Mouse (Mus musculus): ENCODE measurements around the gene Alox12b. TPM values are rescaled to one million over a fixed set of nuclear protein-coding genes. Genes with fewer than 3 reads are reported as not detected.

The Alox12b gene
- not detected in 4 replicates for total RNA-seq (2023; ENCODE audit: inconsistent age)

DNA sequence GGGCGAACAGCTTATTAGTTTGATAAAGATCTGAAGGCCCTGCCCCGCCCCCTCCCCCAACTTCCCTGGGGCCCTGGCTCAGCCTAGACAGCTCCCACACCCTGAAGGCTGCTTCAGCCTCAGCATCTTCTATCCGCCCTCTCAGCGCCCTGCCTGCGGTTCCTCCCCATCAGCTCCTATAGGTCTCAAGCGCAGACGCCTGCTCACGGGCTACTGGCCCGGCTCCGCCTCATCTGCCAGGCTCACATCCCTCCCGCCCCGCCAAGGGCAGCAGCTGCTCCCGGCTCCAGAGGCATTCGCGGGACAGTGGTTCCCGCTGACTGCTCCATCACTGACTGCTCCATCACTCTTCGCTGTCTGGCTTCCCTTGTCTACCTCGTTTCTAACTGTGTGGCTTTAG is at the start of gene Alox12b:
Gene Alox12b, plus strand, starts transcription at position 190 of the 400 bp plus-strand sequence.

DNA sequence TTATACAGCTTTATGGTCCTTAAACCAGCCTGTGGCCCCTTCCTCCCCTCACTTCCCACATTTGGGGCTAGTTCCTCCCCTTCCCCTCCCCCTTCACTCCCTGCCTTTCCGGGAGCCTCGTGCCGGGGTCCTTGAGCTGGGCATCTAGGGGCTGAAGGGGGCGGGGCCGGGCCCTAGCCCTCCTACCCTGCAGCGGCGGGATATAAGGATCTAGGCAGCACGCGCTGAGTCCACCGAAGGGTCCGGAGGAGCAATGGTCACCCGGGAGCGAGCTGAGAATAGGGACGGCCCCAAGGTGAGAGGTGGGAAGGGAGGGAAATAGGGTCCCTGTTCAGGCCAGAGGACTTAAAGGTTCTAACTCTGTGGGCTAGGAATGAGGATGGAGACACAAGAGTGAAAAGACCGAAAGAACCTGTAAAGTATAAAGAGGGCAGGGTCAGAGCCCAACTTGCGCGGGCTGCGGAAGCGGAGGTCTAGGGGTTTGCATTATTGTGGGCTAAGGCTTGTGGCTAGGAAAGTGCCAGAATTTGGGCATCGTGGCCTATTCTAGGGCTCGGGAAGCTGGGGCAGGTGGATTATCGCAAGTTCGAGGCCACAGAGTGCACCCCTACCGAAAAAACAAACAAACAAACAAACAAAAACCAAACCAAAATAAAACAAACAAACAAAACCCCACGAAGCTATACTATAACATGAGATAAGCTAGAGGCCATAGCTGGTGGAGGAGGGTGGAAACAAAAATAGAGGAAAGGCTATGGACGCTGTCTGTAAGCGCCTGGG is 36.4 kb upstream of the Alox12b start, which contains the start of gene Hes7:
Gene Hes7, plus strand, starts transcription at position 184 of the 780 bp plus-strand sequence.

DNA sequence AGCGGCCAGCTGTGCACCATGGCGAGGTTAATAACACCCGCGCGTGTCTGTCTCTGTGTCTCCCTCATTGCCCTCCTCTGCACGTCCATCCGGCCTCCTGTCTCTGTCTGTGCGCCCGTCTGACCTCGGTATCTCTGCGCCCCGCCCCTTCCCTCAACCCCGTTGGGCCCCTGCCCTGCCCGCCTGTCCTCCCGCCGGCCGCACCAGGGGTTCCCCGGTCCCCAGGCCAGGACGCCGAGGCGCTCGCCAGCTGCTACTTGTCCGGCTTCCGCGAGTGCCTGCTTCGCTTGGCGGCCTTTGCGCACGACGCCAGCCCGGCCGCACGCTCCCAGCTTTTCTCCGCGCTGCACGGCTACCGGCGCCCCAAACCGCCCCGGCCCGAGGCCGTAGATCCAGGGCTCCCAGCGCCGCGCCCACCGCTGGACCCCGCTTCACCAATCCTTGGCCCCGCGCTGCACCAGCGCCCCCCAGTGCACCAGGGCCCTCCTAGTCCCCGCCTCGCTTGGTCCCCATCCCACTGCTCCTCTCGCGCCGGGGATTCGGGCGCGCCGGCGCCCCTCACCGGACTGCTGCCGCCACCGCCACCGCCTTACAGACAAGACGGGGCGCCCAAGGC is 34.3 kb upstream of the Alox12b start, which contains the start of gene 9130213A22Rik:
Gene 9130213A22Rik, minus strand, starts transcription at position 254 of the 616 bp plus-strand sequence.

DNA sequence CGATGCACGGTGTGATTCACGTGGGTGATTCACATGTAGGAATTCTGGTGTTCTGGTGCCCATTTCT is 31.1 kb upstream of the Alox12b start, which contains the start of gene Aloxe3:
Gene Aloxe3, plus strand, starts transcription at position 45 of the 67 bp plus-strand sequence.

DNA sequence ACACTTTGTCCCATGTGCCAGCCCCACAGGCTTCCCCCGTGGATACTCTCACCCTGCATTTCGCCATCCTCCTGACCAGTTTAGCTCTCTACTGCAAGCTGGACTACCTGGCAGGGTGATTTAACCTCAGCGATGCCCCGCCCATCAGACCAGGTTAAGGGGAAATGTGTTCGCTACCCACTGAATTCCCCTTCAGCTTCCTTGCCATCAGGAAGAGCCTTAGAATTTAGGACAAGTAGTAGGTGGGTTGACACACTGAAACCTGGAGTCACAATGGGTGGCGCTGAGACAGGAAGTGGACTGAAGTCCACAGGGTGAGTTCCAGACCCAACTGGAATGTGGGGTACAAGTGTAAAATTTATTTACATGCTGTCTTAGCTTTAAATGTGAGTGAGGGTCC is 41.0 kb downstream of the Alox12b start, which contains the start of gene Alox8:
Gene Alox8, minus strand, starts transcription at position 101 of the 400 bp plus-strand sequence.

Other genes with a start within 250 kb of the Alox12b start
- not detected in 4 replicates for gene Odf4, start 229.9 kb upstream of the Alox12b start, total RNA-seq (2023; ENCODE audit: inconsistent age)
- gene Arhgef15, start 199.5 kb upstream of the Alox12b start, total RNA-seq (2023; ENCODE audit: inconsistent age) = 0.24 TPM in 1 of 4 replicates, not detected in the others
- 2.7 to 3.4 TPM (median 3.0 TPM) in 4 replicates for gene Slc25a35, start 188.9 kb upstream of the Alox12b start, total RNA-seq (2023; ENCODE audit: inconsistent age)
- gene Rangrf, start 181.8 kb upstream of the Alox12b start, total RNA-seq (2023; ENCODE audit: inconsistent age) = 4.7 to 8.4 TPM (median 5.1 TPM) in 4 replicates
- gene Pfas, start 148.5 kb upstream of the Alox12b start, total RNA-seq (2023; ENCODE audit: inconsistent age) = 25.1 to 32.7 TPM (median 28.2 TPM) in 4 replicates
- gene Ctc1, start 141.1 kb upstream of the Alox12b start, total RNA-seq (2023; ENCODE audit: inconsistent age) = 29.0 to 40.3 TPM (median 30.0 TPM) in 4 replicates
- gene Aurkb, start 111.3 kb upstream of the Alox12b start, total RNA-seq (2023; ENCODE audit: inconsistent age) = 5.5 to 9.8 TPM (median 7.8 TPM) in 4 replicates
- gene Borcs6, start 97.3 kb upstream of the Alox12b start, total RNA-seq (2023; ENCODE audit: inconsistent age) = 19.5 to 20.7 TPM (median 19.9 TPM) in 4 replicates
- 1.8 to 7.1 TPM (median 3.8 TPM) in 4 replicates for gene Tmem107, start 86.2 kb upstream of the Alox12b start, total RNA-seq (2023; ENCODE audit: inconsistent age)
- 434 to 532 TPM (median 515 TPM) in 4 replicates for gene Vamp2, start 68.5 kb upstream of the Alox12b start, total RNA-seq (2023; ENCODE audit: inconsistent age)
- 798 to 901 TPM (median 848 TPM) in 4 replicates for gene Per1, start 61.8 kb upstream of the Alox12b start, total RNA-seq (2023; ENCODE audit: inconsistent age)
- gene Hes7, start 36.6 kb upstream of the Alox12b start, total RNA-seq (2023; ENCODE audit: inconsistent age) = 0.27 to 0.48 TPM in 2 of 4 replicates, not detected in the others
- gene 9130213A22Rik, start 34.4 kb upstream of the Alox12b start, total RNA-seq (2023; ENCODE audit: inconsistent age) = 0.35 TPM in 1 of 4 replicates, not detected in the others
- gene Aloxe3, start 31.1 kb upstream of the Alox12b start, total RNA-seq (2023; ENCODE audit: inconsistent age) = 1.3 to 2.1 TPM (median 1.4 TPM) in 4 replicates
- gene Alox8, start 40.9 kb downstream of the Alox12b start, total RNA-seq (2023; ENCODE audit: inconsistent age) = not detected in 4 replicates
- gene Gucy2e, start 80.0 kb downstream of the Alox12b start, total RNA-seq (2023; ENCODE audit: inconsistent age) = not detected in 4 replicates
- 27.1 to 33.6 TPM (median 29.4 TPM) in 4 replicates for gene Cntrob, start 166.8 kb downstream of the Alox12b start, total RNA-seq (2023; ENCODE audit: inconsistent age)
- gene Trappc1, start 167.0 kb downstream of the Alox12b start, total RNA-seq (2023; ENCODE audit: inconsistent age) = 32.4 to 43.0 TPM (median 40.9 TPM) in 4 replicates
- gene Kcnab3, start 169.3 kb downstream of the Alox12b start, total RNA-seq (2023; ENCODE audit: inconsistent age) = 1.5 to 2.8 TPM (median 2.2 TPM) in 4 replicates
- gene Rnf227, start 183.5 kb downstream of the Alox12b start, total RNA-seq (2023; ENCODE audit: inconsistent age) = 1.4 to 2.9 TPM (median 2.1 TPM) in 4 replicates
- 312 to 359 TPM (median 334 TPM) in 4 replicates for gene Chd3, start 212.4 kb downstream of the Alox12b start, total RNA-seq (2023; ENCODE audit: inconsistent age)
- 39.9 to 59.3 TPM (median 48.7 TPM) in 4 replicates for gene Naa38, start 238.5 kb downstream of the Alox12b start, total RNA-seq (2023; ENCODE audit: inconsistent age)
- gene Cyb5d1, start 238.6 kb downstream of the Alox12b start, total RNA-seq (2023; ENCODE audit: inconsistent age) = 35.8 to 44.9 TPM (median 38.2 TPM) in 4 replicates
- 11.0 to 13.5 TPM (median 12.3 TPM) in 4 replicates for gene Tmem88, start 241.2 kb downstream of the Alox12b start, total RNA-seq (2023; ENCODE audit: inconsistent age)